Mouse (Mus musculus): Measurements from ENCODE around the gene Aldh6a1. TPM values are rescaled to one million over a fixed set of nuclear protein-coding genes. Genes with fewer than 3 reads are reported as not detected.

Gene Aldh6a1
- polyA plus RNA-seq, 1 experiment = 0.47 TPM

GRCm38 (mm10) chr12:84388097-84388496 lies 62.7 kb downstream of the Aldh6a1 start:
- TF ChIP-seq MAX (IDR thresholded peaks at IDR 0.05) (no peak), FOSL1 (IDR thresholded peaks at IDR 0.05; ENCODE audit: insufficient read depth, low read length, poor library complexity, severe bottlenecking) (no peak), CTCF (IDR thresholded peaks at IDR 0.05; ENCODE audit: control insufficient read depth, insufficient read depth, insufficient read length) (no peak), MYOG (IDR thresholded peaks at IDR 0.05; ENCODE audit: control insufficient read depth, extremely low read depth, insufficient read length) (no peak), USF1 (IDR thresholded peaks at IDR 0.05; ENCODE audit: low read depth) (no peak), CEBPB (IDR thresholded peaks at IDR 0.05; ENCODE audit: low read depth) (no peak), MYOD1 (IDR thresholded peaks at IDR 0.05; ENCODE audit: control insufficient read depth, insufficient read length, low read depth) (no peak)
- Histone ChIP-seq H3ac (ENCODE audit: control insufficient read depth, insufficient read length, low read depth) (no peak overlapping the region), H3K79me2 (ENCODE audit: control insufficient read depth, insufficient read depth) (no peaks in the 10 kb centered on the region), H3K4me3 (ENCODE audit: insufficient read depth, poor library complexity, severe bottlenecking) (no peak overlapping the region), H3K79me3 (ENCODE audit: low read depth) (no peaks in the 10 kb centered on the region), H3K27me3 (ENCODE audit: control insufficient read depth, insufficient read depth, insufficient read length) (no peaks in the 10 kb centered on the region), H3K36me3 (ENCODE audit: control insufficient read depth, insufficient read depth) (no peaks in the 10 kb centered on the region)

GRCm38 (mm10) chr12:84385408-84385807 lies 65.4 kb downstream of the Aldh6a1 start:
- H3K79me2 ChIP-seq (ENCODE audit: control insufficient read depth, insufficient read depth) = no peaks in the 10 kb centered on the region
- no peaks in the 10 kb centered on the region for H3K79me3 ChIP-seq (ENCODE audit: low read depth)
- no peak overlapping the region for H3ac ChIP-seq (ENCODE audit: control insufficient read depth, insufficient read length, low read depth)
- H3K27me3 ChIP-seq (ENCODE audit: control insufficient read depth, insufficient read depth, insufficient read length) = no peaks in the 10 kb centered on the region
- TF ChIP-seq USF1 (IDR thresholded peaks at IDR 0.05; ENCODE audit: low read depth) (no peak), CEBPB (IDR thresholded peaks at IDR 0.05; ENCODE audit: low read depth) (no peak), MYOD1 (IDR thresholded peaks at IDR 0.05; ENCODE audit: control insufficient read depth, insufficient read length, low read depth) (no peak), MAX (IDR thresholded peaks at IDR 0.05) (no peak), CTCF (IDR thresholded peaks at IDR 0.05; ENCODE audit: control insufficient read depth, insufficient read depth, insufficient read length) (no peak), MYOG (IDR thresholded peaks at IDR 0.05; ENCODE audit: control insufficient read depth, extremely low read depth, insufficient read length) (no peak), FOSL1 (IDR thresholded peaks at IDR 0.05; ENCODE audit: insufficient read depth, low read length, poor library complexity, severe bottlenecking) (no peak)
- H3K4me3 ChIP-seq (ENCODE audit: insufficient read depth, poor library complexity, severe bottlenecking) = no peak overlapping the region
- H3K36me3 ChIP-seq (ENCODE audit: control insufficient read depth, insufficient read depth) = no peaks in the 10 kb centered on the region

GRCm38 (mm10) chr12:84384644-84385081 lies 66.1 kb downstream of the Aldh6a1 start:
- no peaks in the 10 kb centered on the region for H3K27me3 ChIP-seq (ENCODE audit: control insufficient read depth, insufficient read depth, insufficient read length)
- H3K79me2 ChIP-seq (ENCODE audit: control insufficient read depth, insufficient read depth) = no peaks in the 10 kb centered on the region
- TF ChIP-seq USF1 (IDR thresholded peaks at IDR 0.05; ENCODE audit: low read depth) (no peak), MAX (IDR thresholded peaks at IDR 0.05) (no peak), MYOG (IDR thresholded peaks at IDR 0.05; ENCODE audit: control insufficient read depth, extremely low read depth, insufficient read length) (no peak), MYOD1 (IDR thresholded peaks at IDR 0.05; ENCODE audit: control insufficient read depth, insufficient read length, low read depth) (no peak), CEBPB (IDR thresholded peaks at IDR 0.05; ENCODE audit: low read depth) (no peak), FOSL1 (IDR thresholded peaks at IDR 0.05; ENCODE audit: insufficient read depth, low read length, poor library complexity, severe bottlenecking) (no peak), CTCF (IDR thresholded peaks at IDR 0.05; ENCODE audit: control insufficient read depth, insufficient read depth, insufficient read length) (no peak)
- H3ac ChIP-seq (ENCODE audit: control insufficient read depth, insufficient read length, low read depth) = no peak overlapping the region
- no peaks in the 10 kb centered on the region for H3K36me3 ChIP-seq (ENCODE audit: control insufficient read depth, insufficient read depth)
- no peaks in the 10 kb centered on the region for H3K79me3 ChIP-seq (ENCODE audit: low read depth)
- no peak overlapping the region for H3K4me3 ChIP-seq (ENCODE audit: insufficient read depth, poor library complexity, severe bottlenecking)

GRCm38 (mm10) chr12:84382369-84382768 lies 68.4 kb downstream of the Aldh6a1 start:
- Histone ChIP-seq H3ac (ENCODE audit: control insufficient read depth, insufficient read length, low read depth) (no peak overlapping the region), H3K4me3 (ENCODE audit: insufficient read depth, poor library complexity, severe bottlenecking) (no peak overlapping the region), H3K79me2 (ENCODE audit: control insufficient read depth, insufficient read depth) (no peaks in the 10 kb centered on the region), H3K27me3 (ENCODE audit: control insufficient read depth, insufficient read depth, insufficient read length) (no peaks in the 10 kb centered on the region), H3K79me3 (ENCODE audit: low read depth) (no peaks in the 10 kb centered on the region), H3K36me3 (ENCODE audit: control insufficient read depth, insufficient read depth) (no peaks in the 10 kb centered on the region)
- TF ChIP-seq CEBPB (IDR thresholded peaks at IDR 0.05; ENCODE audit: low read depth) (no peak), MYOD1 (IDR thresholded peaks at IDR 0.05; ENCODE audit: control insufficient read depth, insufficient read length, low read depth) (no peak), USF1 (IDR thresholded peaks at IDR 0.05; ENCODE audit: low read depth) (no peak), MAX (IDR thresholded peaks at IDR 0.05) (no peak), FOSL1 (IDR thresholded peaks at IDR 0.05; ENCODE audit: insufficient read depth, low read length, poor library complexity, severe bottlenecking) (no peak), CTCF (IDR thresholded peaks at IDR 0.05; ENCODE audit: control insufficient read depth, insufficient read depth, insufficient read length) (no peak), MYOG (IDR thresholded peaks at IDR 0.05; ENCODE audit: control insufficient read depth, extremely low read depth, insufficient read length) (no peak)

Other genes starting within 250 kb of the Aldh6a1 start
- 6.5 TPM for gene Elmsan1, start 232.1 kb downstream of the Aldh6a1 start, polyA plus RNA-seq (2012; fragmentation: generic; extraction: Trizol)
- 13.3 TPM for gene Ptgr2, start 165.8 kb downstream of the Aldh6a1 start, polyA plus RNA-seq (2012; fragmentation: generic; extraction: Trizol)
- 23.5 TPM for gene Zfp410, start 134.2 kb downstream of the Aldh6a1 start, polyA plus RNA-seq (2012; fragmentation: generic; extraction: Trizol)
- gene Coq6, start 89.3 kb downstream of the Aldh6a1 start, polyA plus RNA-seq (2012; fragmentation: generic; extraction: Trizol) = 32.7 TPM
- 0.50 TPM for gene Fam161b, start 89.2 kb downstream of the Aldh6a1 start, polyA plus RNA-seq (2012; fragmentation: generic; extraction: Trizol)
- 4.5 TPM for gene Entpd5, start 42.0 kb downstream of the Aldh6a1 start, polyA plus RNA-seq (2012; fragmentation: generic; extraction: Trizol)
- gene Bbof1, start 41.9 kb downstream of the Aldh6a1 start, polyA plus RNA-seq (2012; fragmentation: generic; extraction: Trizol) = 0.25 TPM
- gene Rnf113a2, start 33.8 kb downstream of the Aldh6a1 start, polyA plus RNA-seq (2012; fragmentation: generic; extraction: Trizol) = 3.0 TPM
- gene Lin52, start 418 bp upstream of the Aldh6a1 start, polyA plus RNA-seq (2012; fragmentation: generic; extraction: Trizol) = 2.8 TPM
- gene Vsx2, start 118.8 kb upstream of the Aldh6a1 start, polyA plus RNA-seq (2012; fragmentation: generic; extraction: Trizol) = not detected
- 8.5 TPM for gene Abcd4, start 166.4 kb upstream of the Aldh6a1 start, polyA plus RNA-seq (2012; fragmentation: generic; extraction: Trizol)
- not detected for gene Vrtn, start 190.0 kb upstream of the Aldh6a1 start, polyA plus RNA-seq (2012; fragmentation: generic; extraction: Trizol)
- not detected for gene Syndig1l, start 247.8 kb upstream of the Aldh6a1 start, polyA plus RNA-seq (2012; fragmentation: generic; extraction: Trizol)

All from C2C12 (cell line).